Mouse (Mus musculus) T-helper 17 cell (primary cell): ENCODE data around the gene Wnt2.

Experiments
- in situ Hi-C, 2 experiments: fragments of 300-600 bp; cut with MboI, MseI; formaldehyde crosslinking; loops; 1 replicate in 1 of 2; 2 replicates in 1 of 2; pipeline ENCODE4 v1.15.1; 2025; ENCODE audit warnings: high pct_unique_total_duplicates in 2 of 2

Wnt2 gene

GRCm38 (mm10) chr6:18029746-18030656, at the start of gene Wnt2:
Wnt2 (minus strand) TSS chr6:18030585.
- in situ Hi-C loops, result loop anchor here (5.0 to 10.0 kb wide), 2 partner anchors 58 to 1505 kb away; no protein-coding TSS in a partner anchor

GRCm38 (mm10) chr6:18078615-18079014, 48.2 kb upstream of the Wnt2 start:
- in situ Hi-C loops, result no loop called here

DNA sequence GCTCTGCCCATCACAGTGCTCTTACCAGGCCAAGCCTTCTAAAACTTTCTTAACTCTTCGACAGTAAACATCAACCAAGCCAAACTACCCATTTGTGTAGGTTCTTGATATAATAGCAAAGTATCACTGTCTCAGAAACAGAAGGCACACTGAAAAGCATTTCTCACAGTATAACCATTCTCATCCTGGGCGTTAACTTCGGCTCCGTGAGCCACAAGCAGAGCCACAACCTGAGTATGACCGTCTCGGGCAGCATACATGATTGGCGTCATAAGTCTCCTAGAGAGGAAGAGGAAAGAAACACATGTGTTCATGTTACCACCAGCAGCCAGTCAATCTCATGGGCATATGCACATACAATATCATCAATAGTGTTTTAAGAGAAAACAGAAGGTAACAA, 46.6 kb upstream of the Wnt2 start:
- in situ Hi-C loops, result no loop called here

- in situ Hi-C loops, result no loop called here
Observed at GRCm38 (mm10) chr6:18076577-18076976, 46.2 kb upstream of the Wnt2 start.

DNA sequence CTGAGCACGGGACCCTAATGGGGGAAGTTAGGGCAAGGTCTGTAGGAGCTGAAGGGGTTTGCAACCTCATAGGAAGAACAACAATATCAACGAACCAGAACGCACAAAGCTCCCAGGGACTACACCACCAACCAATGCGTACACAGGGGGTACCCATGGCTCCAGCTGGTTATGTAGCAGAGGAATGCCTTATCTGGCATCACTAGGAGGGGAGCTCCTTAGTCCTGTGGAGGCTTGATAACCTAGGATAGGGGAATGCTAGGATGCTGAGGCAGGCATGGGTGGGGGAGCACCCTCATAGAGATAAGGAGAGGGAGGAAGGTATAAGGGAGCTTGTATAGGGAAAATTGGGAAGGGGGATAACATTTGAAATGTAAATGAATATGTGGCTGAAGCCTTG, 27.5 kb upstream of the Wnt2 start:
- in situ Hi-C loops, result no loop called here

- in situ Hi-C loops, result no loop called here
Observed at GRCm38 (mm10) chr6:18051702-18052101, 21.3 kb upstream of the Wnt2 start.

- in situ Hi-C loops, result no loop called here
Observed at GRCm38 (mm10) chr6:18044299-18044698, 13.9 kb upstream of the Wnt2 start.

- in situ Hi-C loops, result no loop called here
Observed at GRCm38 (mm10) chr6:18043172-18043571, 12.8 kb upstream of the Wnt2 start.

GRCm38 (mm10) chr6:18032271-18032670, 1.9 kb upstream of the Wnt2 start:
- in situ Hi-C loops, result loop anchor here (5.0 to 10.0 kb wide), 2 partner anchors 60 to 1503 kb away; no protein-coding TSS in a partner anchor

- in situ Hi-C loops, result loop anchor here (5.0 to 10.0 kb wide), 2 partner anchors 59 to 1503 kb away; no protein-coding TSS in a partner anchor
Observed at GRCm38 (mm10) chr6:18031509-18032010, 1.2 kb upstream of the Wnt2 start.

DNA sequence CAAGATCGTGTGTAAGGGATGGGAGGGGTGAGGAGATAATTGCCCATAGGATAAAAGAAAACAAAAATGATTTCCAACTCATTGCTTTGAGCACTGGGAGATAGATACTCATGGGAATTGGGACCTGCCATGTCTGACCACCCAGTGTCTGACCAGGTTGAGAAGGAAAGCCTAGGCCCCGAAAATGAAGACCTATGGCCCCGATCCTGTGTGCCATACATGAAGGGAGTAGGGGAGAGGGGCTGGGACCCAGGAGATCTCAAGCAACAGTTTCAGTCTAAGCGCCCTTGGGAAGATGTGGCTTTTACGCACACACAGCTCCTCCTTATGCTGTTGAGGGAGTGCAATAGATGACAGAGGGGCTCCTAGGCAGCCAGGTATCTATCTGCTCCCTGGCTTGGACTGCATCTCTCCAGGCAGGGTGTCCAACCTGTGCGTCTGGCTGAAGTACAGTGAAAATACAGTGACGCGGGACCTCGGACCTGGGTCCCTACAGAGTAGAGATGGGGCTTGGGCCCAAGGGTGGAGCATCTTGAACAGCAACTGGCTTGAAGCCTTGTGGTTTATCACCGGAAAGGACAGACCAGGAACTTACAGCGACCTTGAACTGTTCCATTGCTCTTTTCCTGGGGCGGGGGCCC, 603 bp upstream of the Wnt2 start:
- in situ Hi-C loops, result loop anchor here (5.0 to 10.0 kb wide), 2 partner anchors 59 to 1504 kb away; no protein-coding TSS in a partner anchor

GRCm38 (mm10) chr6:18024133-18024794, 6.1 kb downstream of the Wnt2 start:
- in situ Hi-C loops, result no loop called here

- in situ Hi-C loops, result no loop called here
Observed at GRCm38 (mm10) chr6:18013346-18013745, 17.0 kb downstream of the Wnt2 start.

DNA sequence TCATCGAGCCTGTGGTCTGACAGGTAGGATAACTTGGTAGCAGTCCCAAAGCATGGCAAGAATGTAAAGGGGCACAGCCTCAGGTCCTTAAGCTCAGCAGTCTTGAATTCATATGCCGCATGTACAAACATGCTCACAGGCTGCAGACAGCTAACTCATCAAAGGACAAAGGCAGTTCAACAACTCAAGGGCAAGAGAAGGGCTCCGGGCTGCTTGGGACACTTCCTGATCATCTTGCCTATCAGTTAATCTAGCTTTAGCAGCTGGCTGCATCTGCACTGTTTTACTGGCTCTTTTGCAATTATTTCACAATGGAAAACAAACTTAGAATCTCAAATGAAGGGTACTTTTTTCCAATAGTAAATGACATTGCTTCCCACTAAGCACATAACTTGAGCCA, 23.0 kb downstream of the Wnt2 start:
- in situ Hi-C loops, result no loop called here

DNA sequence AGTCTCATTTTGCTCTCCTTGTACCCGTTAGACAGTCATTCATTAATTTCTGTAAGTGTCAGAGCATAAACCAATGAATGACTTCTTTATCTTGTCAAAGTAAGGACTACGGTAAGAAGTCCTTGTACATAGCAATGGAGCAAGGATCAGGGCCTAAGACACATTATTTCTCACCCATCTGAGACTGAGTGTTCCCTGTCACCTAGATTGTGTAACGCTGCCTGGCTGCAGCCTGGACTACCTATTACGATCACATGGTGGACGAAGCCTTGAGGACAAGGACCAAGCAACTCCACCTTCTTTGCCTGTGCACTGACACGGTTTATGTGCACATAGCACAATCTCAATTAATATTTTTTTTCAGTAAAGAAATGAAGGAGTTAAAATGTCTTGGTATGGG, 28.3 kb downstream of the Wnt2 start:
- in situ Hi-C loops, result no loop called here

DNA sequence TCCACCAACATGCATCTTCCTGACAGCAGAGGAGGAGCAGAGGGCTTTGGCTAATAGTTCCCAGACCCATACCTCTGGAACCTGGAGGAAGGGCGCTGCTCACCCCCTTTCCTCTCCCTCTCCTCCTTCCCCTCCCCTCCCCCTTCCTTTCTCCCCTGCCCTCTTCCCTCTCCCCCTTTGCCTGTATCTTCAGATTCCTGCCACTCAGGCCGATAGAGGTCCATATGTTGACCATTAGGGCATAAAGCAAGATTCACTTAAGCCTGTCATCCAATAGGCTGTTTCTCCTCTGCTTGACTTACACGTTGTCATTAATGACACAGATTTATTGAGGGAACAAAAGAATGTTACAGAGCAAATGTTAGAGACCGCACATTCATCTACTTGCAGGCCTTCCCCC, 31.9 kb downstream of the Wnt2 start:
- in situ Hi-C loops, result no loop called here

DNA sequence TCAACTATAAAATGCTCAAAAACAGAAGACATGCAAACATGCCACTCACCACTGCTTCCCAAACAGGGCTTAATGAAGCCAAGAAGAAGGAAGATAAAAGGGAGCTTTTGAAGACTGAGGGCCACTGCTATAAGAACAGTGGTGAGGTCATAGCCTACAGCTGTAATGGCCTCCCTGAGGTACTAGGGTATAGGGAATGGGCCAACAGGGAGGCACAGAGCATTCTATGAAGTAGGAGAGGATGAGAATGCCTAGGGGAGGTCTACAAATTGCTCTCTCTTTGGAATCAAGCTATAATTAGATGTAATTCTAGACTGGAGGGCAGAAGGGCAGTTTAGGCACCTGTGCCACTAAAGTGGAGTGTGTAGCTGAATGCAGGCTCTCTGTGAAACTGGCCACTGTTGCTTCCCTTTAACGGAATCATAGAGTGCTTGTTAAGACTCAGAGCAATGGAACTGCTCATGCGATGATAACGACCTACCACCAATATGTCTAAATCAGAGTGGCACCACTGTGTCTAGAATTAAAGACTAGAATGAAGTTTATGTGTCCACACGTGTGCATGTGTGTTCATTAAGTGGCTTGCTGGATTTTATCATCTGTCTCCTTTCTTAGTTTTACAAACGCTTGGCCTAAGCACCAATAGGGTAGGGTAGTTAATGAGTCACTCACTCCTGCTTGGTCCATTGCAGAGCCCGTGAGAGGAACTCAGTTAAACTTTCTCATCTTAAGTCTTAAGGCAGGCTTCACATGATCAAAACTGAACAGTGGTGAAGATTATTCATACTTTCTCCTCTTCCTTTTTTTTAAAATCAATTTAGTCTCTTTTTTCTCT, 35.2 kb downstream of the Wnt2 start:
- in situ Hi-C loops, result no loop called here

GRCm38 (mm10) chr6:17991625-17992024, 38.8 kb downstream of the Wnt2 start:
- in situ Hi-C loops, result no loop called here

GRCm38 (mm10) chr6:17990173-17991028, 40.0 kb downstream of the Wnt2 start:
- in situ Hi-C loops, result no loop called here

GRCm38 (mm10) chr6:17979361-17979760, 51.0 kb downstream of the Wnt2 start:
- in situ Hi-C loops, result no loop called here
